Comparison of ENCODE assay signal across 9 mouse cellular contexts in genomic region chr8:126601325-126601724, GRCm38 (mm10). TPM values are rescaled to one million over a fixed set of nuclear protein-coding genes. Genes with fewer than 3 reads are reported as not detected.
DNase-seq lines count a peak whose midpoint lies in the region; ATAC-seq lines count a peak whose summit lies in the region.
"Had no signal": no experiment of that assay in that cellular context is flagged by ENCODE, and none has a peak within 500 bp of the region (broad histone marks: within the 10 kb centered on the region; RNA-seq: fewer than 3 reads in every experiment).

No protein-coding gene starts in this region.

- H3K9ac ChIP-seq in hindbrain, embryonic 11.5 days (ENCODE audit: low read depth, low read length) = 0 out of 2 replicates have a peak overlapping the region, but pooled peaks have one; percentile 11
- H3K9ac ChIP-seq in hindbrain, embryonic 14.5 days = no peak overlapping the region

- H3K4me3 ChIP-seq in hindbrain, embryonic 11.5 days (ENCODE audit: low read depth, low read length) = no peak overlapping the region
- no peak overlapping the region for H3K4me3 ChIP-seq in hindbrain, embryonic 10.5 days
- no peak overlapping the region for H3K4me3 ChIP-seq in hindbrain, embryonic 14.5 days (replicated peaks; ENCODE audit: low read length)

- 18% methylated on average over 5 of the region's 5 CpGs for WGBS in hindbrain, embryonic 11.5 days
- 24% methylated on average over 5 of the region's 5 CpGs for WGBS in hindbrain, embryonic 10.5 days
- WGBS in hindbrain, embryonic 14.5 days = 11% methylated on average over 5 of the region's 5 CpGs

- 0 out of 2 replicates have a peak overlapping the region, but pooled peaks have one; percentile 27 for H3K27ac ChIP-seq in hindbrain, embryonic 11.5 days (ENCODE audit: low read depth, low read length)
- no peak overlapping the region for H3K27ac ChIP-seq in hindbrain, embryonic 10.5 days
- H3K27ac ChIP-seq in hindbrain, embryonic 14.5 days = peak overlapping the region; percentile 16; the same call in 1 of the 2 replicates

- no peak for ATAC-seq in hindbrain, embryonic 11.5 days (ENCODE audit: low FRiP score)
- ATAC-seq in hindbrain, embryonic 14.5 days (ENCODE audit: low FRiP score) = no peak
- no peak for ATAC-seq in erythroid progenitor cell, adult 5-6 weeks (replicated peaks; ENCODE audit: low FRiP score, poor library complexity, severe bottlenecking)

- no peak overlapping the region for H3K4me2 ChIP-seq in hindbrain, embryonic 11.5 days (replicated peaks; ENCODE audit: low read depth, low read length)
- H3K4me2 ChIP-seq in hindbrain, embryonic 14.5 days (replicated peaks) = no peak overlapping the region

- DNase-seq in hindbrain, embryonic 11.5 days (ENCODE audit: low spot score) = no peak
- DNase-seq in hindbrain, embryonic 10.5 days (ENCODE audit: low spot score) = no peak
- DNase-seq in thymus, postnatal 0 days (ENCODE audit: low spot score) = peak; percentile 35
- DNase-seq in thymus, postnatal 10 days (ENCODE audit: low spot score in 2 of 2) = no peak
- no peak for DNase-seq in hindbrain, embryonic 14.5 days (ENCODE audit: low spot score)
- DNase-seq in layer of hippocampus, postnatal 25 days (ENCODE audit: extremely low spot score in 1 of 2, low spot score in 1 of 2) = no peak
- DNase-seq in right cerebral cortex, adult 18-20 months = no peak
- DNase-seq: thymus, adult 18-20 months had no signal

- no peaks in the 10 kb centered on the region for H3K27me3 ChIP-seq in hindbrain, embryonic 11.5 days (ENCODE audit: control insufficient read depth, insufficient read depth, low read length)
- no peaks in the 10 kb centered on the region for H3K27me3 ChIP-seq in hindbrain, embryonic 10.5 days (ENCODE audit: insufficient read depth, poor library complexity, severe bottlenecking)
- no peaks in the 10 kb centered on the region for H3K27me3 ChIP-seq in hindbrain, embryonic 14.5 days (ENCODE audit: control insufficient read depth, insufficient read depth, low read length)

- H3K9me3 ChIP-seq in hindbrain, embryonic 11.5 days (ENCODE audit: control insufficient read depth, low read length) = no peaks in the 10 kb centered on the region
- no peaks in the 10 kb centered on the region for H3K9me3 ChIP-seq in hindbrain, embryonic 10.5 days
- H3K9me3 ChIP-seq in hindbrain, embryonic 14.5 days (ENCODE audit: control insufficient read depth, low read length) = no peaks in the 10 kb centered on the region

- H3K36me3 ChIP-seq in hindbrain, embryonic 11.5 days (ENCODE audit: control insufficient read depth, insufficient read depth, low read length) = no peaks in the 10 kb centered on the region
- no peaks in the 10 kb centered on the region for H3K36me3 ChIP-seq in hindbrain, embryonic 10.5 days
- H3K36me3 ChIP-seq in hindbrain, embryonic 14.5 days (replicated peaks; ENCODE audit: control insufficient read depth, insufficient read depth) = no peaks in the 10 kb centered on the region

- peaks cover 12% of the 10 kb centered on the region for H3K4me1 ChIP-seq in hindbrain, embryonic 11.5 days (replicated peaks; ENCODE audit: control insufficient read depth, insufficient read depth, low read length)
- peaks cover 52% of the 10 kb centered on the region for H3K4me1 ChIP-seq in hindbrain, embryonic 10.5 days (replicated peaks)
- H3K4me1 ChIP-seq in hindbrain, embryonic 14.5 days (replicated peaks; ENCODE audit: control insufficient read depth, insufficient read depth, low read length) = peaks cover 37% of the 10 kb centered on the region

RNA-seq across cellular contexts. Expression of gene Irf2bp2, which starts 7.5 kb away (rescaled TPM):
- 4.8 and 5.5 TPM in 2 replicates for polyA plus RNA-seq in hindbrain, embryonic 11.5 days (2014; fragmentation: Nextera tagmentation; extraction: Ambion mirVana)
- 3.3 and 4.3 TPM in 2 replicates for polyA plus RNA-seq in hindbrain, embryonic 10.5 days (2016; fragmentation: Nextera tagmentation; extraction: Ambion mirVana)
- polyA plus RNA-seq in thymus, postnatal 0 days (2015; fragmentation: Nextera tagmentation; extraction: Ambion mirVana) = 14.9 and 20.3 TPM in 2 replicates
- 7.2 and 7.4 TPM in 2 replicates for polyA plus RNA-seq in hindbrain, embryonic 14.5 days (2014; fragmentation: Nextera tagmentation; extraction: Ambion mirVana)
- 10 to 100 TPM; 55.4 to 59.0 TPM for total RNA-seq in layer of hippocampus, postnatal 25 days (2021)
- total RNA-seq in erythroid progenitor cell, adult 5-6 weeks (2015; ENCODE audit: low replicate concordance) = 19.8 and 24.7 TPM in 2 replicates
- 8.8 and 18.0 TPM in 2 replicates for total RNA-seq in erythroid progenitor cell, adult 5-6 weeks (2017; ENCODE audit: low replicate concordance)
